Mouse (Mus musculus): ENCODE data around the gene Mroh9. TPM values are rescaled to one million over a fixed set of nuclear protein-coding genes. Genes with fewer than 3 reads are reported as not detected.

Gene Mroh9
- polyA plus RNA-seq (2015; fragmentation: Nextera tagmentation; extraction: Ambion mirVana) = not detected in 2 replicates

DNA sequence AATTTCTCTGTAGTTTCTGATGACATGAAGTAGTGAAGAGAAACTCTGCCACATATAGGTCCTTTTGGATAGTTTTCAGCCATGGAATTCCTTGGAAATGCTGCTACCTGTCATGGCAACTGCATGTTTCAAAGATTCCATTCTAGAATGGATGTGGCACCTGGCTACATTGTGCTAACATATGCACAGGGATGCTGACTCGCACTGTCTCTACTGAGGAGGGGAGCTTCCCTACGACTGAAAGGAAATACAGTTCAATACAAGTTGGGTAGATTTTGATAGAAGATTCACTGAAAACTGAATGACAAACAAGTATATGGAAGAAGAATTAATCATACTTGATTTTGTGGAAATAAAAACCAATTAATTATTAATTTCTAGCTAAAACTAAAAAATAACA lies at the start of gene Mroh9:
Gene Mroh9, minus strand, starts transcription at position 101 of the 400 bp plus-strand sequence.
- Histone ChIP-seq H3K27me3 (no peaks in the 10 kb centered on the region), H3K9me3 (no peaks in the 10 kb centered on the region), H3K27ac (no peak within 1 kb of the TSS), H3K4me1 (0 out of 2 replicates have a peak, but pooled peaks cover 3% of the 10 kb centered on the region), H3K36me3 (no peaks in the 10 kb centered on the region), H3K4me2 (replicated peaks) (no peak within 1 kb of the TSS), H3K4me3 (no peak within 1 kb of the TSS), H3K9ac (no peak within 1 kb of the TSS)
- WGBS = 84% methylated on average over 2 of the region's 2 CpGs
- ATAC-seq (ENCODE audit: low FRiP score, low read depth) = no peak

DNA sequence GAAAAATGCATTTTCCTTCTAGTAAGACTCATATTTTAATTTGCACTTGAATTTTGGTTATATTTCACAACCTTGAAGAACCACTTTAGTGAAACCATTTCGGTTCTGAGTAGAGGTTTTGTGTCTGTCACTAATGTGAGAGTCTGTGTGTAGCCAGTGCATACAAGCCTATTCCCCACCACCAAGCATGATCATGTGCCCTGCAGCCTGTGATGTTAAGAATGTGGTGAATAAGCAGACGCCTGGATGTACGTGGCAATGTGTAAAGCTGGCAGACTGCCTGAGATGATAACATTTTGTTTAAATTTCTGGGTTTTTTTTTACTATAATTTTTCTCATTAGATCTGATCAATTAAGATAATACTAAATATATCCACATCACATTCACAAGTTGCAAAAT lies 44.5 kb upstream of the Mroh9 start:
- no peak overlapping the region for H3K9ac ChIP-seq
- H3K4me1 ChIP-seq = peaks cover 16% of the 10 kb centered on the region
- H3K4me2 ChIP-seq (replicated peaks) = no peak overlapping the region
- H3K4me3 ChIP-seq = no peak overlapping the region
- H3K9me3 ChIP-seq = no peaks in the 10 kb centered on the region
- ATAC-seq (ENCODE audit: low FRiP score, low read depth) = peak; percentile 52; the same call in 1 of the 2 replicates
- no peaks in the 10 kb centered on the region for H3K27me3 ChIP-seq
- H3K27ac ChIP-seq = no peak overlapping the region
- no peaks in the 10 kb centered on the region for H3K36me3 ChIP-seq
- 10% methylated on average over 3 of the region's 3 CpGs for WGBS

DNA sequence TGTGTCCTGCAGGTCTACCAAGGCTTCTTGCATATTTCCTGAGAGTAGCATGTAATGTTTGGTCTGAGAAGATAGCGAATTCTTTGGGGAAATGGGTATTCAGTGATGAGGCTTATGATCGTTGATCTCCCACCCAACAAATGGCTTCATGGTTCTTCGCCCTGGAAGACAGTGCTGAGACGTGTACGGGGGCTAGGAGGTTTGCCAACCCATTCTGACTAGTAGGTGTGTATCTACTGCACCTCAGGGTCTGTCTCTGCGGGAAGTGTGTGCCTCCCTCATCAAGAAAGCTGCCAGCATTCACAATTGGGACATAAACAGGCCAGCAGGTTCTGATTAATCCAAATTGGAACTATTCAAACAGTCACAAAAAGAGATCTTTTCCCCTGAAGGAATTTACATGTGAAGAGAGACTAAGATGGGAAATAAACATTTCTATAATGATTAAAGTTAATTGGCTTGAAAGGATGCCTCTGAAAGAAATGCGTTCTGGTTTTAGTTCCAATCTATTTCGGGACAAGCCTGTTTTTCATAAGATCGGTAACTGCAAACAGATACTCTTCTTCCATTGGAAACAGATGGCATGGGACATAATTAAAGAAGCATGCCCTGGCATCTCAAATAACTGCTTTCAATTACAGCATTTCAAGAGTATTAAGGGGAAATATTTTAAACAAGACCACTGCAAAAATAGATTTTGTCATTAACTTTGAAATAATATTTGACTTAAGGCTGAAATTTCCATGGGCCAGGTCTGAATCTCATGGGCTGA lies 43.8 kb upstream of the Mroh9 start:
- H3K36me3 ChIP-seq = no peaks in the 10 kb centered on the region
- no peak overlapping the region for H3K4me3 ChIP-seq
- no peak for ATAC-seq (ENCODE audit: low FRiP score, low read depth)
- WGBS = 33% methylated on average over 9 of the region's 9 CpGs
- no peaks in the 10 kb centered on the region for H3K27me3 ChIP-seq
- peaks cover 16% of the 10 kb centered on the region for H3K4me1 ChIP-seq
- H3K4me2 ChIP-seq (replicated peaks) = no peak overlapping the region
- no peak overlapping the region for H3K9ac ChIP-seq
- no peak overlapping the region for H3K27ac ChIP-seq
- H3K9me3 ChIP-seq = no peaks in the 10 kb centered on the region

DNA sequence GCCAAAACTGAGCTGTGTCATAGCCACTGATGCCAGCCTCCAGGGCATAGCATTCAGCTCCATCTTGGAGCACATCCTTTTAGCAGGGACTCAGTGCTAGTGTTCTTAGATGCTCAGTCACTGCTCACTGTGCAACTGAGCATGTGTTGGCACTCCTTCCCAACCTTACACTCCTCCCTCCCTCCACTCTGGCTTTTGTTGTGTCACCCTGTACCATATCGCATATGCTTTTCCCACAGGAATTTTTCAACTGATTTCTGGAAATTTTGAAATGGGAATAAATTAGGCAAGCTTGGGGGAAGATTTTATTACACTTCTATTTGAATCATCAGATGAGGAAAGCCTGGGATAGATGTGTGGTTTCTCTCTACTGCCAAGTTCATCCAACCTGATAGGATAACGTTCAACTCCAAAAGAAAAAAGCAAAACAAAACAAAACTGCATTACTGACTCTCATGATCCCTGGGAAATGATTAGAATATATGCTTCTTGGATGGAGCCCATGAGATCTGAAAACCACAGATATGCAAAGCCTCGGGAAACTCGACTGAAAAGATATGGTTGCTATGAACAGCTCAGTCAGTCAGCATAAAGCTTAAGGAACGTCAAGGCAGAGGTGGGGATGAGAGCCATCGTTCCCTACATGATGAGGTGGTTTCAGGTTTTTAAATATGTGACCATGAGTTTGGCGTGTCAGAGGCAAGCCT lies 40.9 kb upstream of the Mroh9 start:
- Histone ChIP-seq H3K27ac (no peak overlapping the region), H3K9me3 (no peaks in the 10 kb centered on the region), H3K4me2 (replicated peaks) (no peak overlapping the region), H3K4me1 (peaks cover 16% of the 10 kb centered on the region), H3K36me3 (no peaks in the 10 kb centered on the region), H3K9ac (no peak overlapping the region), H3K4me3 (no peak overlapping the region), H3K27me3 (no peaks in the 10 kb centered on the region)
- 46% methylated on average over 7 of the region's 7 CpGs for WGBS
- no peak for ATAC-seq (ENCODE audit: low FRiP score, low read depth)

DNA sequence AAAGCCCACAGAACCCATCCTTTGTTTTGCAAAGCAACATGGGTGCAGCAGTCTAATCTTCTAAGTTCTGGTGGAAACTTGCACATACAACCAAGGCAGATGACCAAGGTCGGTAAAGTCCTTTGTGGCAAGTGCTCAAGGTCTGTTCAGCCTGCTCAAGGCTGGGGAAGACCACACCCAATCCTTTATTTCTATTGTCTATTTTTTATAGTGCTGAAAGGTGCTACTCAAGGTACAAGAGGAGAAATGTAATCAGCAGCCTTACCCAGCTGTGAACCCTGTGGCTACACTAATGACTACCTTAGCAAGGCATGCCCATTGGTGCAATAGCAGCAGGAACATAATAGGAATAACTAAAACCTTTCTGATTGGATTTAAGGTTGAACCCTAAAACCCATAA lies 36.9 kb upstream of the Mroh9 start:
- Histone ChIP-seq H3K27me3 (no peaks in the 10 kb centered on the region), H3K27ac (no peak overlapping the region), H3K9ac (no peak overlapping the region), H3K4me3 (no peak overlapping the region), H3K4me1 (peaks cover 7% of the 10 kb centered on the region; the same call in 1 of the 2 replicates), H3K9me3 (no peaks in the 10 kb centered on the region), H3K36me3 (no peaks in the 10 kb centered on the region), H3K4me2 (replicated peaks) (no peak overlapping the region)
- no peak for ATAC-seq (ENCODE audit: low FRiP score, low read depth)
- WGBS = 88% methylated on average over 1 of the region's 1 CpGs

DNA sequence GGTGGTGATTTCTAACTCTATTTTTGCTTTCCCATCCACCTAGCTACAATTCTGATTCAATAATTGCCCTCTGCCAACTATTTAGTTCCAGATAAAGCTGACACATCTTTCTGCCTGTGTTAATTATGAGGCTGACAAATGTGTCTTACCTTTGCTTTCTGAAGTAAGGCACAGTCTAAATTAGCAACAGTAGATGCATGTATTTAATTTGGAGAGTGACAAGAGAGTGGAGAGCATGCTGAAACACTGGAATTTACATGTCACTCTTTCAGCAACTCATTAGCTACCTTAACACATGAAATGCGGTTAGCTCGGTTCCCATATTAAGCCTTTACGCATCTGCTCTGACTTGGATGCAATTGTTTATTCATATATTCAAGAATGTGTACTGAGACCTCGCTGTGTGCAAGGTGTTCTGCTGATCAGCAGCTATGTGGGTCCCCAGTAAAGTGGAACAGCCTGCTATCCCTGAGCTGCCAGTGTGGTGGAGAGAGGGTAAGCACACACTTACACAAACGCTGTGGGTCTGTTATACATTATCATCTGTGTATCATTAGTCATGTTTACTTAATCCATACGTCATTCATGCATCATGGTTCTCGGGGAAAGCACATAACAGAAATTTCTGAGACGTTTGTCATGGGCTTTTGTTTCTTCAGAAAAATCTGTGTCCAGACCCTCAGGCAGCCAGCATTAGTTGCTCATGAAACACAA lies 28.1 kb upstream of the Mroh9 start:
- no peak overlapping the region for H3K9ac ChIP-seq
- H3K4me1 ChIP-seq = no peaks in the 10 kb centered on the region
- 51% methylated on average over 8 of the region's 8 CpGs for WGBS
- H3K9me3 ChIP-seq = no peaks in the 10 kb centered on the region
- no peaks in the 10 kb centered on the region for H3K36me3 ChIP-seq
- no peak for ATAC-seq (ENCODE audit: low FRiP score, low read depth)
- H3K4me2 ChIP-seq (replicated peaks) = no peak overlapping the region
- no peak overlapping the region for H3K27ac ChIP-seq
- H3K4me3 ChIP-seq = no peak overlapping the region
- H3K27me3 ChIP-seq = no peaks in the 10 kb centered on the region

DNA sequence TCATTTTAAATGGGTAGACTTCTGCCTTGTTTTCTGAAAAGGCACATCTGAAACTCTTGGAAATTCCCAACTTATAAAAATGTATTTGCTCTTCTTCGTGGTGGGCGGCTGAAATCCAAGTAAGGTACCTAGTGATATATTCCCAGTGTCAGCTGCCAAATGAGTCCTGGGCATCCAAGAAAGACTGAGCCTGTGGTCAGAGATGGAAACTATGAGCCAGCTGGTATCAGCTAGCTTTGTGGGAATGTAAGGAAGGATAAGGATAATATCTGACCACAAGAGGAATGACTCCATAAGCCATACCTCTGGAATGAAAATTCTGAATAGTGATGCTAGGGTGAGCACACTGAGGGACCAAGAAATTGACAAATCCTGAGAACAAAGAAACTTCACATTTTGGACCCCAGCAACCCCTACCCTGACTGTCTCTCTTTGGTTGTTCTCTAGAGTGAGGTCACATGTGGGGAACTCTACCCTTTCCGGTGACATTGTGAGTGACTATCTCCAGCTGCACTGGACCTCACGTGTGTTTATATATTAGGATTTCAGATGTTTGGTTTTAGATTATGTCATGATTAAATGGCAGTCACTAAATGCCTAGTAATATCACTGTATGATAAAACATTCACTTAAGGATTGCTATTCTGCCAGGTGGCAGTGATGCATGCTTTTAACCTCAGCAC lies 27.2 kb upstream of the Mroh9 start:
- Histone ChIP-seq H3K9me3 (no peaks in the 10 kb centered on the region), H3K4me3 (no peak overlapping the region), H3K27me3 (no peaks in the 10 kb centered on the region), H3K9ac (no peak overlapping the region), H3K4me1 (no peaks in the 10 kb centered on the region), H3K27ac (no peak overlapping the region), H3K36me3 (no peaks in the 10 kb centered on the region), H3K4me2 (replicated peaks) (no peak overlapping the region)
- 88% methylated on average over 4 of the region's 4 CpGs for WGBS
- no peak for ATAC-seq (ENCODE audit: low FRiP score, low read depth)

DNA sequence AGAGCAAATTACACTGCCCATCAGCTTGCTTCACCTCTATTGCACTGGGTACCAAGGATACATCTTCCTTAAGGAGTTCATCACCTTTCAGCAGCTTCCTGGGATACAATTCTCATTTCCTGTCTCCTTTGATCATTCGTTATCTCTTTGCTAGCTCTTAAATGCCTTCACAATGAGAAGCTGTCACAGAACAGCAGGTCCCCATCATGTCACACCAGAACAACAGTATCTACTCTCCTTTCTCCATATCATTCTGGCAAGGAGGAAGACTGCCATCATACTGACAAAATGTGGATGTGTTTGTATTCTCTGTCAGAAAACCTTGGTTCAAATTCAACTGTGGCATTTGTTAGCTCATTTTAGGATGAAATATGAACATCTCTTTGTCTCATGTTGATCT lies 19.5 kb upstream of the Mroh9 start:
- H3K4me2 ChIP-seq (replicated peaks) = no peak overlapping the region
- H3K4me1 ChIP-seq = no peaks in the 10 kb centered on the region
- H3K9ac ChIP-seq = no peak overlapping the region
- WGBS = 45% methylated on average over 1 of the region's 1 CpGs
- no peak overlapping the region for H3K27ac ChIP-seq
- H3K27me3 ChIP-seq = no peaks in the 10 kb centered on the region
- H3K36me3 ChIP-seq = no peaks in the 10 kb centered on the region
- ATAC-seq (ENCODE audit: low FRiP score, low read depth) = no peak
- no peaks in the 10 kb centered on the region for H3K9me3 ChIP-seq
- no peak overlapping the region for H3K4me3 ChIP-seq

DNA sequence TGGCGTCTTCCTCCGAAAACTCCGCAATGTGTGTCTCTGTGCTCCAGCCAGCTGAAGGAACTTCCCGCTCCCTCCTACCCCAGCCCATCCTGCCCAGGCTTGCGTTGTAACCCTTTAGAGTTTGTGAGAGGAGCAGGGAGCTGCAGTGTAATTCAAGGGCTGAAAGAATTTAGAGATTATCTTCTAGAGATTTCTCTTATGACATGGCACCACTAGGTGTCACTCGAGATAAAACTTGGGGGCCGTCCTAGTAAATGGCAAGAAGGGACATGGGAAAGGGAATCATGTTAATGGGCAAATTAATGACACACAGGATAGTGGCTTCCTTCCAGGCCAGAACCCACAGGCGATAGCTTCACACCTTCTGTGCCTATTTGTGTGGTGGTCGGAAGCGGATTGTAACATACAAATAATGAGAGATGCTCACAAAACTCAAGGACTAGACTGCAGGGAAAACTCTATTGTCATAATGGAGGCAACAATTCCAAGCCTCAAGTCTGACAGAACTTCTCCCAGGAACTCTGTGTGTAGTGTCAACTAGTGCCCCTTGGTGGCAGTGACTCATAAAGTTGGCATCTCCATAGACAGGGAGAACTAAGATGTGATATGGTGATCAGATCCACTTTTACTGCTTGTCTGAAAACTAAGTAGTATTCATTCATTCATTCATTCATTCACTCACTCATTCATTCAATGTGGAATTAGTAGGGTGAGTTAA lies 6.1 kb upstream of the Mroh9 start:
- Histone ChIP-seq H3K4me1 (peaks cover 11% of the 10 kb centered on the region), H3K36me3 (no peaks in the 10 kb centered on the region), H3K27me3 (no peaks in the 10 kb centered on the region), H3K4me3 (no peak overlapping the region), H3K4me2 (replicated peaks) (no peak overlapping the region), H3K27ac (no peak overlapping the region), H3K9ac (no peak overlapping the region), H3K9me3 (no peaks in the 10 kb centered on the region)
- no peak for ATAC-seq (ENCODE audit: low FRiP score, low read depth)
- WGBS = 49% methylated on average over 10 of the region's 10 CpGs

DNA sequence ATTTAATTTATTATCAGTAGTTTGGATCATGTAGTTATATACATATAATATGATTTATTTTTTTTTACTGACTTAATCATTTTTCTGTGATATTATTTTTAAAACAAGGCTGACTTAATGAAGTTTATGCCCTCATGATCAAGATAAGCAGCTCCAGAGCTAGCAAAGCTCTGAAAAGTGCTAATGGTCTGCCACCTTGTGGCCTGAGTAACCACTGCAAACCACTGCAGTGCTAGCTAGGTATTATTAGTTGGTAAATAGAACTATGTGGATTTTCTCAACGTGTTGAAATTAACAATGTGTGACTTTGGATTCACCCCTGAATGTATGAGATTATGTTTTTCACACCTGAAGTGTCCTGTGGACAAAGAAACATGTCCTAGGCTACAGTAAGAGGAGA lies 15.0 kb downstream of the Mroh9 start:
- Histone ChIP-seq H3K9me3 (no peaks in the 10 kb centered on the region), H3K27me3 (no peaks in the 10 kb centered on the region), H3K9ac (no peak overlapping the region), H3K4me2 (replicated peaks) (no peak overlapping the region), H3K27ac (no peak overlapping the region), H3K4me1 (no peaks in the 10 kb centered on the region), H3K4me3 (no peak overlapping the region), H3K36me3 (no peaks in the 10 kb centered on the region)
- 5% methylated on average over 1 of the region's 1 CpGs for WGBS
- no peak for ATAC-seq (ENCODE audit: low FRiP score, low read depth)

DNA sequence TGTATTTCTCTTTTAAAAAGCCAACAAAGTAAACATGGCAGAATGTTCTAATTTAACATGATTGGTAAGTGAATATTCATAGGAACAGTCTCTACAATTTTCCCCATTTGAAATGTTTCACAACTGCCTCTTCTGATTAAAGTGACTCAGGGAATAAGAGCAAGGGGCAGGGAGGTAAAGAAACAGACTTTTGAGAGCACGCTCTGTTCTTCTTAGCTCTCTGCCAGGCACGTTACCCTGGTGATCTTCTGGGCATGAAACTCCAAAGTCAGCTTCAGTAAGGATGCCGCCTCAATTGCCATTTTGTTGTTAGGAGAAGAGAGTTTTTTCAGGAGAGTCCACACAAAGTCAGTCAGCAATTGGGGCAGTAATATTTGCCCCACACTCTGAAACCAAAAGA lies 25.1 kb downstream of the Mroh9 start:
- Histone ChIP-seq H3K27ac (no peak overlapping the region), H3K9ac (no peak overlapping the region), H3K9me3 (no peaks in the 10 kb centered on the region), H3K4me1 (no peaks in the 10 kb centered on the region), H3K4me3 (no peak overlapping the region), H3K27me3 (no peaks in the 10 kb centered on the region), H3K4me2 (replicated peaks) (no peak overlapping the region), H3K36me3 (no peaks in the 10 kb centered on the region)
- WGBS = 78% methylated on average over 3 of the region's 3 CpGs
- no peak for ATAC-seq (ENCODE audit: low FRiP score, low read depth)
